Mouse (Mus musculus) urinary bladder, postnatal 25 days (tissue): ENCODE results near the gene Hrh2.

Experiments
- DNase-seq: peaks from one replicate; pipeline ENCODE4 v3.0.0; 2022; ENCODE audit warnings: low spot score

Hrh2 gene

GRCm38 (mm10) chr13:54269087-54269486 is 77.2 kb downstream of the Hrh2 start:
- no peak for DNase-seq

- DNase-seq = no peak
These were observed 77.7 kb downstream of the Hrh2 start for GRCm38 (mm10) chr13:54269628-54270027.

- no peak for DNase-seq
These were observed 80.1 kb downstream of the Hrh2 start for GRCm38 (mm10) chr13:54272076-54272475.

- no peak for DNase-seq
These were observed 85.5 kb downstream of the Hrh2 start for GRCm38 (mm10) chr13:54277406-54277805.

GRCm38 (mm10) chr13:54280366-54280765 is 88.4 kb downstream of the Hrh2 start:
- no peak for DNase-seq

- DNase-seq = no peak
These were observed 89.2 kb downstream of the Hrh2 start for GRCm38 (mm10) chr13:54281149-54281548.

GRCm38 (mm10) chr13:54281623-54282022 is 89.7 kb downstream of the Hrh2 start:
- no peak for DNase-seq

GRCm38 (mm10) chr13:54282149-54282860 is 90.4 kb downstream of the Hrh2 start:
- no peak for DNase-seq

- no peak for DNase-seq
These were observed 90.9 kb downstream of the Hrh2 start for GRCm38 (mm10) chr13:54282861-54283206.
